Mouse (Mus musculus) kidney, embryonic 16.5 days (tissue): ENCODE results near the gene E130208F15Rik. TPM values are rescaled to one million over a fixed set of nuclear protein-coding genes. Genes with fewer than 3 reads are reported as not detected.
A peak's percentile ranks its signal among the peaks of the same experiment; 100 is the strongest.

Experiments used
- ATAC-seq: fragments of 200-750 bp; cut with Nextera tagmentation; 2 replicates; pipeline ENCODE4 v1.8.0; 2017; ENCODE audit warnings: moderate TSS enrichment; ENCODE audit not compliant: low FRiP score, low TSS enrichment
- H3K27ac ChIP-seq: fragments of 300-500 bp; sonication (generic); 2 replicates; pipeline ENCODE4 v1.5.1; 2014; ENCODE audit warnings: low read length
- H3K27me3 ChIP-seq: fragments of 300-500 bp; sonication (generic); 2 replicates; pipeline ENCODE4 v1.6.1; 2014; ENCODE audit warnings: low read length, control low read depth, mixed read lengths; ENCODE audit not compliant: insufficient read depth
- H3K36me3 ChIP-seq: fragments of 300-500 bp; sonication (generic); 2 replicates; pipeline ENCODE4 v1.6.1; 2014; ENCODE audit warnings: low read length, control low read depth, mixed read lengths; ENCODE audit not compliant: insufficient read depth
- H3K4me1 ChIP-seq: fragments of 300-500 bp; sonication (generic); 2 replicates; pipeline ENCODE4 v1.6.1; 2014; ENCODE audit warnings: low read length, control low read depth, mixed read lengths; ENCODE audit not compliant: insufficient read depth
- H3K4me2 ChIP-seq: fragments of 300-500 bp; sonication (generic); replicated peaks from 2 replicates; pipeline ENCODE4 v1.6.1; 2014; ENCODE audit warnings: low read depth, low read length
- H3K4me3 ChIP-seq: fragments of 300-500 bp; sonication (generic); 2 replicates; pipeline ENCODE4 v1.5.1; 2014; ENCODE audit warnings: mild to moderate bottlenecking, low read length
- H3K9ac ChIP-seq: fragments of 300-500 bp; sonication (generic); replicated peaks from 2 replicates; pipeline ENCODE4 v1.6.1; 2014; ENCODE audit warnings: low read length
- H3K9me3 ChIP-seq: fragments of 300-500 bp; sonication (generic); 2 replicates; pipeline ENCODE4 v1.6.1; 2016; ENCODE audit warnings: low read length, control low read depth
- WGBS: fragments of 180-500 bp; shearing (Covaris S2); extraction: QIAGEN DNeasy Blood & Tissue Kit; methylation state at CpG from one replicate; pipeline ENCODE4 v1.1.7; 2014; 5-methylcytosine and 5-hydroxymethylcytosine counted together
- polyA plus RNA-seq: library from polyadenylated mRNA; unstranded; fragments of >200 nt; fragmentation: Nextera tagmentation; extraction: Ambion mirVana; gene quantifications from 2 replicates; pipeline ENCODE4 v1.2.1, GENCODE M21; 2015

Gene E130208F15Rik
- polyA plus RNA-seq, 1 experiment from 2014 or later = 3.7 TPM

- no peak overlapping the region for H3K4me3 ChIP-seq
- 74% methylated on average over 3 of the region's 3 CpGs for WGBS
- peaks cover 30% of the 10 kb centered on the region for H3K4me1 ChIP-seq
- no peaks in the 10 kb centered on the region for H3K36me3 ChIP-seq
- ATAC-seq = no peak
- no peaks in the 10 kb centered on the region for H3K27me3 ChIP-seq
- H3K4me2 ChIP-seq = no peak overlapping the region
- H3K9me3 ChIP-seq = no peaks in the 10 kb centered on the region
- H3K27ac ChIP-seq = peak overlapping the region; percentile 31; the same call in 1 of the 2 replicates
- H3K9ac ChIP-seq = no peak overlapping the region
These were observed 3.4 kb upstream of the E130208F15Rik start for GRCm38 (mm10) chr7:30318142-30318541.

- Histone ChIP-seq H3K36me3 (no peaks in the 10 kb centered on the region), H3K9me3 (no peaks in the 10 kb centered on the region), H3K27me3 (no peaks in the 10 kb centered on the region), H3K27ac (no peak overlapping the region), H3K4me3 (peak overlapping the region; percentile 79), H3K9ac (peak overlapping the region; percentile 87), H3K4me2 (peak overlapping the region; percentile 85), H3K4me1 (peaks cover 16% of the 10 kb centered on the region)
- WGBS = 83% methylated on average over 2 of the region's 2 CpGs
- no peak for ATAC-seq
These were observed 594 bp upstream of the E130208F15Rik start for GRCm38 (mm10) chr7:30320946-30321345.

- under 1% methylated on average over 20 of the region's 20 CpGs for WGBS
These were observed 736 bp downstream of the E130208F15Rik start for GRCm38 (mm10) chr7:30322285-30322667.

GRCm38 (mm10) chr7:30322865-30323264, 1.3 kb downstream of the E130208F15Rik start:
- Histone ChIP-seq H3K36me3 (no peaks in the 10 kb centered on the region), H3K9me3 (no peaks in the 10 kb centered on the region), H3K4me2 (peak overlapping the region; percentile 85), H3K9ac (peak overlapping the region; percentile 73), H3K4me3 (peak overlapping the region; percentile 79), H3K27me3 (no peaks in the 10 kb centered on the region), H3K4me1 (peaks cover 26% of the 10 kb centered on the region), H3K27ac (peak overlapping the region; percentile 91)
- WGBS = 38% methylated on average over 6 of the region's 6 CpGs
- ATAC-seq = no peak; the same call in 1 of the 2 replicates

More at GRCm38 (mm10) chr7:30322285-30322667, 736 bp downstream of the E130208F15Rik start:
- Histone ChIP-seq H3K36me3 (no peaks in the 10 kb centered on the region), H3K27ac (peak overlapping the region; percentile 91), H3K27me3 (no peaks in the 10 kb centered on the region), H3K4me2 (peak overlapping the region; percentile 85), H3K9me3 (no peaks in the 10 kb centered on the region), H3K4me1 (peaks cover 20% of the 10 kb centered on the region), H3K9ac (peak overlapping the region; percentile 87), H3K4me3 (peak overlapping the region; percentile 79)
- ATAC-seq = peak; percentile 98

GRCm38 (mm10) chr7:30323795-30324194, 2.3 kb downstream of the E130208F15Rik start, which contains the start of gene Sdhaf1:
Sdhaf1 (minus strand) TSS chr7:30323895.
- Histone ChIP-seq H3K4me1 (peaks cover 27% of the 10 kb centered on the region), H3K9me3 (no peaks in the 10 kb centered on the region), H3K4me3 (peak within 1 kb of the TSS; percentile 79), H3K27me3 (no peaks in the 10 kb centered on the region), H3K4me2 (peak within 1 kb of the TSS; percentile 85), H3K27ac (peak within 1 kb of the TSS; percentile 91), H3K9ac (peak within 1 kb of the TSS; percentile 73), H3K36me3 (no peaks in the 10 kb centered on the region)
- ATAC-seq = no peak
- 78% methylated on average over 3 of the region's 3 CpGs for WGBS

- H3K27me3 ChIP-seq = no peaks in the 10 kb centered on the region
- H3K4me1 ChIP-seq = peaks cover 27% of the 10 kb centered on the region
- no peaks in the 10 kb centered on the region for H3K9me3 ChIP-seq
- H3K4me3 ChIP-seq = no peak overlapping the region
- H3K4me2 ChIP-seq = no peak overlapping the region
- ATAC-seq = no peak
- no peak overlapping the region for H3K27ac ChIP-seq
- H3K36me3 ChIP-seq = no peaks in the 10 kb centered on the region
- H3K9ac ChIP-seq = no peak overlapping the region
- WGBS = 84% methylated on average over 5 of the region's 5 CpGs
These were observed 2.9 kb downstream of the E130208F15Rik start for GRCm38 (mm10) chr7:30324300-30324944.

- ATAC-seq = no peak
- Histone ChIP-seq H3K9ac (no peak overlapping the region), H3K4me3 (no peak overlapping the region), H3K4me2 (no peak overlapping the region), H3K27me3 (no peaks in the 10 kb centered on the region), H3K36me3 (no peaks in the 10 kb centered on the region), H3K27ac (no peak overlapping the region), H3K4me1 (peaks cover 27% of the 10 kb centered on the region), H3K9me3 (no peaks in the 10 kb centered on the region)
- WGBS = 52% methylated on average over 2 of the region's 2 CpGs
These were observed 3.8 kb downstream of the E130208F15Rik start for GRCm38 (mm10) chr7:30325364-30325763.

- no peaks in the 10 kb centered on the region for H3K9me3 ChIP-seq
- H3K4me2 ChIP-seq = no peak overlapping the region
- H3K9ac ChIP-seq = no peak overlapping the region
- no peak overlapping the region for H3K4me3 ChIP-seq
- H3K27ac ChIP-seq = no peak overlapping the region
- ATAC-seq = no peak
- H3K36me3 ChIP-seq = no peaks in the 10 kb centered on the region
- no peaks in the 10 kb centered on the region for H3K27me3 ChIP-seq
- peaks cover 18% of the 10 kb centered on the region for H3K4me1 ChIP-seq
These were observed 4.9 kb downstream of the E130208F15Rik start for GRCm38 (mm10) chr7:30326427-30326826.

GRCm38 (mm10) chr7:30327140-30327539, 5.6 kb downstream of the E130208F15Rik start:
- Histone ChIP-seq H3K27me3 (no peaks in the 10 kb centered on the region), H3K4me3 (no peak overlapping the region), H3K4me1 (peaks cover 20% of the 10 kb centered on the region), H3K9ac (peak overlapping the region; percentile 33; the same call in 1 of the 2 replicates), H3K4me2 (0 out of 2 replicates have a peak overlapping the region, but pooled peaks have one; percentile 20), H3K9me3 (no peaks in the 10 kb centered on the region), H3K36me3 (no peaks in the 10 kb centered on the region), H3K27ac (0 out of 2 replicates have a peak overlapping the region, but pooled peaks have one; percentile 21)
- ATAC-seq = peak; percentile 55
- 23% methylated on average over 15 of the region's 15 CpGs for WGBS

- no peak overlapping the region for H3K4me3 ChIP-seq
- no peak for ATAC-seq
- H3K27me3 ChIP-seq = no peaks in the 10 kb centered on the region
- 30% methylated on average over 10 of the region's 10 CpGs for WGBS
- no peaks in the 10 kb centered on the region for H3K36me3 ChIP-seq
- no peak overlapping the region for H3K27ac ChIP-seq
- peaks cover 17% of the 10 kb centered on the region for H3K4me1 ChIP-seq
- H3K4me2 ChIP-seq = no peak overlapping the region
- H3K9ac ChIP-seq = no peak overlapping the region
- no peaks in the 10 kb centered on the region for H3K9me3 ChIP-seq
These were observed 6.8 kb downstream of the E130208F15Rik start for GRCm38 (mm10) chr7:30328379-30328778.
